Mouse (Mus musculus) liver, adult 2 months (tissue): ENCODE measurements around the gene Fshb. TPM values are rescaled to one million over a fixed set of nuclear protein-coding genes. Genes with fewer than 3 reads are reported as not detected.

Source experiments
- DNase-seq: peaks from one replicate; pipeline ENCODE4 v3.0.0-alpha.2; 2011; ENCODE audit warnings: low read depth, low spot score; ENCODE audit errors: extremely low read depth
- H3K27ac ChIP-seq: fragments of 200-500 bp; replicated peaks from 2 replicates; pipeline ENCODE4 v1.5.1; 2012; ENCODE audit warnings: low read depth, mild to moderate bottlenecking, control low read depth, inconsistent platforms, low read length; ENCODE audit not compliant: insufficient read depth
- H3K27me3 ChIP-seq: fragments of 200-500 bp; 2 replicates; pipeline ENCODE4 v1.6.1; 2012; ENCODE audit warnings: mild to moderate bottlenecking, moderate library complexity, low read length, inconsistent platforms; ENCODE audit not compliant: control insufficient read depth, insufficient read depth
- H3K36me3 ChIP-seq: fragments of 200-500 bp; 2 replicates; pipeline ENCODE4 v1.6.1; 2012; ENCODE audit warnings: low read length, inconsistent platforms; ENCODE audit not compliant: control insufficient read depth, insufficient read depth
- H3K4me1 ChIP-seq: fragments of 200-500 bp; 2 replicates; pipeline ENCODE4 v1.6.1; 2011; ENCODE audit warnings: low read length; ENCODE audit not compliant: control insufficient read depth, insufficient read depth
- H3K4me3 ChIP-seq: fragments of 200-500 bp; 2 replicates; pipeline ENCODE4 v1.5.1; 2011; ENCODE audit warnings: low read depth, mild to moderate bottlenecking, control low read depth, low read length, moderate library complexity; ENCODE audit not compliant: insufficient read depth
- H3K79me2 ChIP-seq: fragments of 200-500 bp; 2 replicates; pipeline ENCODE4 v1.6.1; 2012; ENCODE audit warnings: inconsistent platforms, mild to moderate bottlenecking, low read length, moderate library complexity; ENCODE audit not compliant: control insufficient read depth, insufficient read depth
- H3K9ac ChIP-seq: fragments of 200-500 bp; 2 replicates; pipeline ENCODE4 v1.6.1; 2012; ENCODE audit warnings: low read depth, mild to moderate bottlenecking, control low read depth, inconsistent platforms, low read length
- CTCF ChIP-seq: fragments of 200-500 bp; IDR thresholded peaks from 2 replicates; pipeline ENCODE4 v1.5.1; 2011; ENCODE audit warnings: low read depth, low read length, control low read depth
- POLR2A ChIP-seq: fragments of 200-500 bp; IDR thresholded peaks from 2 replicates; pipeline ENCODE4 v1.6.1; 2011; ENCODE audit warnings: low read length, control low read depth; ENCODE audit not compliant: insufficient read depth; ENCODE audit errors: extremely low read depth
- WGBS: fragments of 180-500 bp; shearing (Covaris S2); methylation state at CpG from one replicate; pipeline ENCODE4 v1.1.7; 2018; 5-methylcytosine and 5-hydroxymethylcytosine counted together
- polyA plus RNA-seq: library from polyadenylated mRNA; depleted of rRNA; stranded (reverse); fragments of >200 nt; gene quantifications from 2 replicates; pipeline ENCODE4 v1.2.3, GENCODE M21; 2012
- total RNA-seq: library from RNA; depleted of rRNA; stranded (reverse); fragments of >200 nt; gene quantifications from 2 replicates; pipeline ENCODE4 v1.2.3, GENCODE M21; 2014

Gene Fshb
- total and polyA plus RNA-seq, 2 experiments: not detected

GRCm38 (mm10) chr2:107035980-107036379 lies 23.5 kb downstream of the Fshb start:
- no peak for TF ChIP-seq POLR2A
- no peak for TF ChIP-seq CTCF
- Histone ChIP-seq H3K4me3 (no peak overlapping the region), H3K4me1 (no peaks in the 10 kb centered on the region), H3K79me2 (no peaks in the 10 kb centered on the region), H3K27ac (no peak overlapping the region), H3K9ac (no peak overlapping the region), H3K36me3 (no peaks in the 10 kb centered on the region), H3K27me3 (no peaks in the 10 kb centered on the region)
- WGBS: 82% methylated on average over 2 of the region's 2 CpGs
- no peak for DNase-seq

GRCm38 (mm10) chr2:107024694-107025093 lies 34.8 kb downstream of the Fshb start:
- Histone ChIP-seq H3K27me3 (no peaks in the 10 kb centered on the region), H3K4me3 (no peak overlapping the region), H3K79me2 (no peaks in the 10 kb centered on the region), H3K27ac (no peak overlapping the region), H3K9ac (no peak overlapping the region), H3K36me3 (no peaks in the 10 kb centered on the region), H3K4me1 (no peaks in the 10 kb centered on the region)
- no peak for DNase-seq
- WGBS: 77% methylated on average over 4 of the region's 4 CpGs
- TF ChIP-seq POLR2A (no peak), CTCF (no peak)

GRCm38 (mm10) chr2:107022713-107023112 lies 36.7 kb downstream of the Fshb start:
- H3K27me3 ChIP-seq: no peaks in the 10 kb centered on the region
- 91% methylated on average over 5 of the region's 5 CpGs for WGBS

GRCm38 (mm10) chr2:107019331-107019730 lies 40.1 kb downstream of the Fshb start:
- Histone ChIP-seq H3K27me3 (no peaks in the 10 kb centered on the region), H3K9ac (no peak overlapping the region), H3K4me3 (no peak overlapping the region), H3K79me2 (no peaks in the 10 kb centered on the region), H3K4me1 (no peaks in the 10 kb centered on the region), H3K27ac (no peak overlapping the region), H3K36me3 (no peaks in the 10 kb centered on the region)
- TF ChIP-seq POLR2A (no peak), CTCF (no peak)
- WGBS: 75% methylated on average over 2 of the region's 2 CpGs
- no peak for DNase-seq

More at GRCm38 (mm10) chr2:107022713-107023112, 36.7 kb downstream of the Fshb start:
- no peak overlapping the region for H3K27ac ChIP-seq
- H3K4me3 ChIP-seq: no peak overlapping the region
- TF ChIP-seq POLR2A (no peak), CTCF (no peak)
- no peaks in the 10 kb centered on the region for H3K36me3 ChIP-seq
- H3K4me1 ChIP-seq: no peaks in the 10 kb centered on the region
- no peak for DNase-seq
- no peaks in the 10 kb centered on the region for H3K79me2 ChIP-seq
- H3K9ac ChIP-seq: no peak overlapping the region

- H3K4me1 ChIP-seq: no peaks in the 10 kb centered on the region
- no peak overlapping the region for H3K4me3 ChIP-seq
- H3K27ac ChIP-seq: no peak overlapping the region
- no peak for DNase-seq
- H3K79me2 ChIP-seq: no peaks in the 10 kb centered on the region
- H3K9ac ChIP-seq: no peak overlapping the region
- no peaks in the 10 kb centered on the region for H3K36me3 ChIP-seq
- TF ChIP-seq CTCF (no peak), POLR2A (no peak)
- H3K27me3 ChIP-seq: no peaks in the 10 kb centered on the region
- 68% methylated on average over 4 of the region's 4 CpGs for WGBS
Observed at GRCm38 (mm10) chr2:107013161-107013560, 46.3 kb downstream of the Fshb start.

GRCm38 (mm10) chr2:107012318-107012717 lies 47.1 kb downstream of the Fshb start:
- Histone ChIP-seq H3K36me3 (no peaks in the 10 kb centered on the region), H3K9ac (no peak overlapping the region), H3K79me2 (no peaks in the 10 kb centered on the region), H3K4me1 (no peaks in the 10 kb centered on the region), H3K27ac (no peak overlapping the region), H3K4me3 (no peak overlapping the region), H3K27me3 (no peaks in the 10 kb centered on the region)
- TF ChIP-seq POLR2A: no peak
- TF ChIP-seq CTCF: no peak
- no peak for DNase-seq
- WGBS: 86% methylated on average over 4 of the region's 4 CpGs
